Mouse (Mus musculus) midbrain, embryonic 16.5 days (tissue): ENCODE measurements at regions not wholly inside any gene's neighbourhood (a gene's known extent, or its start where the extent isn't known, plus 50 kb on each side); places are given as distances from the start of the nearest gene placed in this dataset.
A peak's percentile ranks its signal among the peaks of the same experiment; 100 is the strongest.

ENCODE experiments used
- ATAC-seq: fragments of 200-750 bp; cut with Nextera tagmentation; 2 replicates; pipeline ENCODE4 v1.8.0; 2017; ENCODE audit warnings: moderate TSS enrichment
- H3K27ac ChIP-seq: fragments of 300-500 bp; sonication (generic); 2 replicates; pipeline ENCODE4 v1.5.1; 2014; ENCODE audit warnings: mild to moderate bottlenecking, low read length, mixed read lengths
- H3K27me3 ChIP-seq: fragments of 300-500 bp; sonication (generic); 2 replicates; pipeline ENCODE4 v1.6.1; 2014; ENCODE audit warnings: low read depth, low read length, mixed read lengths; ENCODE audit not compliant: control insufficient read depth, insufficient read depth
- H3K36me3 ChIP-seq: fragments of 300-500 bp; sonication (generic); 2 replicates; pipeline ENCODE4 v1.6.1; 2014; ENCODE audit warnings: mild to moderate bottlenecking, low read length, moderate library complexity, mixed read lengths; ENCODE audit not compliant: control insufficient read depth, insufficient read depth
- H3K4me1 ChIP-seq: fragments of 300-500 bp; sonication (generic); 2 replicates; pipeline ENCODE4 v1.6.1; 2014; ENCODE audit warnings: mild to moderate bottlenecking, low read length, mixed read lengths; ENCODE audit not compliant: control insufficient read depth, insufficient read depth
- H3K4me2 ChIP-seq: fragments of 300-500 bp; sonication (generic); 2 replicates; pipeline ENCODE4 v1.6.1; 2014; ENCODE audit warnings: mild to moderate bottlenecking, low read length, mixed read lengths
- H3K4me3 ChIP-seq: fragments of 300-500 bp; sonication (generic); 2 replicates; pipeline ENCODE4 v1.5.1; 2014; ENCODE audit warnings: low read depth, mild to moderate bottlenecking, low read length, moderate library complexity, mixed read lengths
- H3K9ac ChIP-seq: fragments of 300-500 bp; sonication (generic); 2 replicates; pipeline ENCODE4 v1.6.1; 2014; ENCODE audit warnings: low read depth, low read length, mixed read lengths
- H3K9me3 ChIP-seq: fragments of 300-500 bp; sonication (generic); replicated peaks from 2 replicates; pipeline ENCODE4 v1.6.1; 2014; ENCODE audit warnings: mild to moderate bottlenecking, low read length, mixed read lengths; ENCODE audit not compliant: control insufficient read depth, poor library complexity, severe bottlenecking
- WGBS: fragments of 180-500 bp; shearing (Covaris S2); extraction: QIAGEN DNeasy Blood & Tissue Kit; methylation state at CpG from one replicate; pipeline ENCODE4 v1.1.7; 2014; 5-methylcytosine and 5-hydroxymethylcytosine counted together

GRCm38 (mm10) chr13:52108349-52108921, 262.0 kb downstream of the Gadd45g start:
- H3K27ac ChIP-seq: peak overlapping the region; percentile 54; the same call in 1 of the 2 replicates
- H3K4me1 ChIP-seq: peaks cover 13% of the 10 kb centered on the region
- whole genome bisulfite sequencing: 8% methylated on average over 8 of the region's 8 CpGs
- H3K4me2 ChIP-seq: peak overlapping the region; percentile 2; the same call in 1 of the 2 replicates
- no peaks in the 10 kb centered on the region for H3K36me3 ChIP-seq
- ATAC-seq: peak; percentile 78
- no peaks in the 10 kb centered on the region for H3K9me3 ChIP-seq
- no peaks in the 10 kb centered on the region for H3K27me3 ChIP-seq
- H3K4me3 ChIP-seq: no peak overlapping the region
- H3K9ac ChIP-seq: no peak overlapping the region

- ATAC-seq: peak; percentile 55
- H3K27ac ChIP-seq: peak overlapping the region; percentile 54; the same call in 1 of the 2 replicates
- H3K27me3 ChIP-seq: no peaks in the 10 kb centered on the region
- H3K4me3 ChIP-seq: no peak overlapping the region
- no peak overlapping the region for H3K9ac ChIP-seq
- peaks cover 17% of the 10 kb centered on the region for H3K4me1 ChIP-seq
- 57% methylated on average over 17 of the region's 17 CpGs for WGBS
- no peaks in the 10 kb centered on the region for H3K9me3 ChIP-seq
- peak overlapping the region; percentile 2; the same call in 1 of the 2 replicates for H3K4me2 ChIP-seq
- no peaks in the 10 kb centered on the region for H3K36me3 ChIP-seq
Observed at GRCm38 (mm10) chr13:52109039-52109759, 262.7 kb downstream of the Gadd45g start.

- Histone ChIP-seq H3K4me3 (no peak overlapping the region), H3K9ac (no peak overlapping the region), H3K27ac (no peak overlapping the region), H3K9me3 (no peaks in the 10 kb centered on the region), H3K27me3 (no peaks in the 10 kb centered on the region), H3K4me2 (no peak overlapping the region), H3K4me1 (peaks cover 17% of the 10 kb centered on the region), H3K36me3 (no peaks in the 10 kb centered on the region)
- WGBS: 79% methylated on average over 9 of the region's 9 CpGs
- ATAC-seq: no peak
Observed at GRCm38 (mm10) chr13:52110750-52111149, 264.3 kb downstream of the Gadd45g start.

- Histone ChIP-seq H3K9ac (no peak overlapping the region), H3K4me2 (no peak overlapping the region), H3K36me3 (no peaks in the 10 kb centered on the region), H3K27me3 (no peaks in the 10 kb centered on the region), H3K9me3 (no peaks in the 10 kb centered on the region), H3K4me3 (no peak overlapping the region), H3K4me1 (peaks cover 12% of the 10 kb centered on the region), H3K27ac (0 out of 2 replicates have a peak overlapping the region, but pooled peaks have one; percentile 48)
- WGBS: 37% methylated on average over 8 of the region's 8 CpGs
- peak; percentile 46 for ATAC-seq
Observed at GRCm38 (mm10) chr13:52113549-52113948, 267.1 kb downstream of the Gadd45g start.

DNA sequence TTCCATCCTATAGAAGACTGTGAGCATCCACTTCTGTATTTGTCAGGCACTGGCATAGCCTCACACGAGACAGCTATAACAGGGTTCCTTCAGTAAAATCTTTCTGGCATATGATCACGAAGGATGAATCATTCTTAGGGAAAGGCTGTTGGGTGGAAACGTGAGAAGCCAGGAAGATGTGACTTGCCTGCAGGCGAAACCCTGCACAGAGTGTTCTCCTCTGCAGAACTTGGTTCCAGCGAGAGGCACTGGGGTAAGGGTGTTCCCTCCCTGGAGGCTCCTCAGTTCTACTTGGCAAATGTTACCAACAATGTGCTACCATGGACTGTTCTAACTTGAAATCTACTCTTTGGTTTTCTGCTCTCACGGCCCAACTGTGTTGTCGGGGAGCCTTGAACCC, 268.0 kb downstream of the Gadd45g start:
- Histone ChIP-seq H3K4me3 (no peak overlapping the region), H3K9ac (no peak overlapping the region), H3K4me2 (no peak overlapping the region), H3K27ac (no peak overlapping the region), H3K36me3 (no peaks in the 10 kb centered on the region), H3K27me3 (no peaks in the 10 kb centered on the region), H3K4me1 (peaks cover 6% of the 10 kb centered on the region; the same call in 1 of the 2 replicates), H3K9me3 (no peaks in the 10 kb centered on the region)
- WGBS: 89% methylated on average over 7 of the region's 7 CpGs
- ATAC-seq: no peak

DNA sequence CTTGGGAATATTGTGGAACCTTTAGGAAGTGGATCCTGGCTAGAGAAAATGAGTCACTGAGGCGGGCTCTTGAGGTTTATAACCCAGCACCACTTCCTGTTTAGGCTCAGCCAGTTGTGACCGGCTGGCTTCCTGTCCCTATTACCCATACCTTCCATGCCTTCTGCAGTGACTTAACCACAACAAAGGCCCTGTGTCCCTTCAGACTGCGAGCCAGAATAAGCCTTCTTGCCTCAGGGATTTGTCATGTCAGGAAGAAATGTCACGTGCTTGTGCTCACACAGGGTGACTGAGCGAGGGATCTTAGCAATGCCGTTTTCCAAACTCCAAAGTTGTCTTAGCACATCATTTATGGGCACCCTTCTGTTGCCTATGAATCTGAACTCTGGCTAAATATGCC, 268.5 kb downstream of the Gadd45g start:
- Histone ChIP-seq H3K9me3 (no peaks in the 10 kb centered on the region), H3K27me3 (no peaks in the 10 kb centered on the region), H3K36me3 (no peaks in the 10 kb centered on the region), H3K4me3 (no peak overlapping the region), H3K9ac (no peak overlapping the region), H3K27ac (no peak overlapping the region), H3K4me2 (no peak overlapping the region), H3K4me1 (peaks cover 6% of the 10 kb centered on the region; the same call in 1 of the 2 replicates)
- 91% methylated on average over 6 of the region's 6 CpGs for WGBS
- no peak for ATAC-seq

- Histone ChIP-seq H3K9ac (no peak overlapping the region), H3K4me2 (no peak overlapping the region), H3K36me3 (no peaks in the 10 kb centered on the region), H3K9me3 (no peaks in the 10 kb centered on the region), H3K4me3 (no peak overlapping the region), H3K27me3 (no peaks in the 10 kb centered on the region), H3K4me1 (peaks cover 6% of the 10 kb centered on the region; the same call in 1 of the 2 replicates), H3K27ac (no peak overlapping the region)
- ATAC-seq: no peak
- whole genome bisulfite sequencing: 65% methylated on average over 4 of the region's 4 CpGs
Observed at GRCm38 (mm10) chr13:52116241-52116640, 269.8 kb downstream of the Gadd45g start.

DNA sequence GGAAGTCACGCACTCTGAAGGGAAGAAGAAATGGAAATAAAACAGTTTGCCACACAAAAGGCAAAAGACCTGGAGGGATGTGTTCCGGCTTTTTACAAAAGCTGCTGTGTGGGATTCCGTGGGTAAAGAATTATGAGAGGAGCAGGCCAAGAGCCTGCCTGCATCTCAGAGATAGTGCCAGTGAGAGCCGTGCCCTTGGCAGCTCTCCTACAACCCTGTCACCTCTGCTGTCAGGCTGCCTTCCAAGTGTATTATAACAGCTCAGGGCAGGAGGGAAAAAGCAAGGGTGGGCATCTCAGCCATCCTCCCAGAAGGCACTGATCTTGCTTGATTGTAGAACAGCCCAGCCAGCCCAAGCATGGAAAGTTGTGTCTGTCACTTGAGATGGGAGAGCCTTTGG, 270.3 kb downstream of the Gadd45g start:
- Histone ChIP-seq H3K9me3 (no peaks in the 10 kb centered on the region), H3K4me3 (no peak overlapping the region), H3K4me1 (peaks cover 6% of the 10 kb centered on the region; the same call in 1 of the 2 replicates), H3K36me3 (no peaks in the 10 kb centered on the region), H3K27me3 (no peaks in the 10 kb centered on the region), H3K9ac (no peak overlapping the region), H3K4me2 (no peak overlapping the region), H3K27ac (no peak overlapping the region)
- 0 out of 2 replicates have a peak, but pooled peaks have one; percentile 33 for ATAC-seq
- WGBS: 58% methylated on average over 4 of the region's 4 CpGs

DNA sequence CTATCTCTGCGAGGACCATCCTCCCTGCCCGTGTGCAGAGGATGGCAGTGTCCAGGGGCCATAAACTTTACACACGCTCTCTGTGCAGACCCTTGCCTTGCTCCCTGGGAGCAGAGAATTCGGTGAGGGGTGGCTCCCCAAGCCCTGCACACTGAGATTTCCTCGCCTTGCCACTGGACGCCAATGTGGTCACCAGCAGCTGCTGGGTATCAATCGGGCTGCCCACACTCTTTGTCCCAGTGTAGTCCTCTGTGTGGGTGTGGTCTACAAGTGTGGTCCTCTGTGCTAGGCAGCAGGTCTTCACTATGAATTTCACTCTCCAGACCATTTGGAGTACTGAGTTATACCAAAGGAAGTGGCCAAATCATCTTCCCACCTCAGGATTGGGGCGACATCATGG, 274.3 kb downstream of the Gadd45g start:
- Histone ChIP-seq H3K27ac (no peak overlapping the region), H3K4me1 (no peaks in the 10 kb centered on the region), H3K9me3 (no peaks in the 10 kb centered on the region), H3K4me2 (no peak overlapping the region), H3K36me3 (no peaks in the 10 kb centered on the region), H3K4me3 (no peak overlapping the region), H3K9ac (no peak overlapping the region), H3K27me3 (no peaks in the 10 kb centered on the region)
- no peak for ATAC-seq
- 90% methylated on average over 8 of the region's 8 CpGs for WGBS
